Mouse (Mus musculus) cerebellum, adult 2 months (tissue): ENCODE measurements around the gene Sesn3.

Experiments used
- CTCF ChIP-seq: fragments of 200-500 bp; IDR thresholded peaks from 2 replicates; pipeline ENCODE4 v1.5.1; 2011; ENCODE audit warnings: low read depth, mild to moderate bottlenecking, control low read depth, low read length, moderate library complexity, borderline replicate concordance; ENCODE audit not compliant: insufficient read depth
- POLR2A ChIP-seq: fragments of 200-500 bp; IDR thresholded peaks from 2 replicates; pipeline ENCODE4 v1.6.1; 2011; ENCODE audit warnings: low read length, control low read depth, borderline replicate concordance; ENCODE audit not compliant: insufficient read depth

DNA sequence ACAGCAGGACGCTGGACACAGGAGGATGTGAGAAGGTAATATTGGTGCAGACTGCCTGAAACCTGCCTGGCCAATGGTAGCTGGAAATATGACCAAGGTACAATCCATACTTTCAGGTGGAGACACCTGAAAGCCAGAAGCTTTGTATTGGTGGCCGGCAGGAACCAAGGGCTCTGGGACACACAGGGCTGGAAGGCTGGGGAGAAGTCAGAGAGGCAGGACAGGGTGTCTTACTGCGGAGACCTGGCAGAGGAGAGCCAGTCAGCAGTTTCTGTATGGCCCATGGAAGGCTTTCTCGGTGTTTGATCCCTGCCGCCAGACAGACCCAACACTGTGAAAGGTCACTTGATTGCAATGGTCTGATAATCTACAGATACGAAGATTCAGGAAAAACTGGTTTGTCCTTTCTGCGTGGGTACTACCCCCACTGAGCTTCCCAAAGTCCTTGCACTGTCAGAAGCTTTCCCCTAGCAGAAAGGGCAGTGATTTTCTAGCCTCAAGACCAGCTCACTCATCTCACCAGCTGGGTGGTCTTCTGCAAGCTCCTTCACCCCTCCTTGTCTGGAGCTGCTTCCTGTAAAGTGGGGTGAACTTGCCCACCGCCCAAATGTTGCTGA, 105.0 kb downstream of the Sesn3 start:
- TF ChIP-seq CTCF (no peak), POLR2A (no peak)
